Mouse (Mus musculus): ENCODE measurements around the gene Ank. TPM values are rescaled to one million over a fixed set of nuclear protein-coding genes. Genes with fewer than 3 reads are reported as not detected.
"Not testable (repeated sequence)": the region's sequence is repeated elsewhere in the genome, so short reads cannot be mapped to it uniquely, and the experiment has no call there.

Gene Ank
- total RNA-seq (2021), result 10 to 100 TPM; 70.2 to 74.8 TPM

DNA sequence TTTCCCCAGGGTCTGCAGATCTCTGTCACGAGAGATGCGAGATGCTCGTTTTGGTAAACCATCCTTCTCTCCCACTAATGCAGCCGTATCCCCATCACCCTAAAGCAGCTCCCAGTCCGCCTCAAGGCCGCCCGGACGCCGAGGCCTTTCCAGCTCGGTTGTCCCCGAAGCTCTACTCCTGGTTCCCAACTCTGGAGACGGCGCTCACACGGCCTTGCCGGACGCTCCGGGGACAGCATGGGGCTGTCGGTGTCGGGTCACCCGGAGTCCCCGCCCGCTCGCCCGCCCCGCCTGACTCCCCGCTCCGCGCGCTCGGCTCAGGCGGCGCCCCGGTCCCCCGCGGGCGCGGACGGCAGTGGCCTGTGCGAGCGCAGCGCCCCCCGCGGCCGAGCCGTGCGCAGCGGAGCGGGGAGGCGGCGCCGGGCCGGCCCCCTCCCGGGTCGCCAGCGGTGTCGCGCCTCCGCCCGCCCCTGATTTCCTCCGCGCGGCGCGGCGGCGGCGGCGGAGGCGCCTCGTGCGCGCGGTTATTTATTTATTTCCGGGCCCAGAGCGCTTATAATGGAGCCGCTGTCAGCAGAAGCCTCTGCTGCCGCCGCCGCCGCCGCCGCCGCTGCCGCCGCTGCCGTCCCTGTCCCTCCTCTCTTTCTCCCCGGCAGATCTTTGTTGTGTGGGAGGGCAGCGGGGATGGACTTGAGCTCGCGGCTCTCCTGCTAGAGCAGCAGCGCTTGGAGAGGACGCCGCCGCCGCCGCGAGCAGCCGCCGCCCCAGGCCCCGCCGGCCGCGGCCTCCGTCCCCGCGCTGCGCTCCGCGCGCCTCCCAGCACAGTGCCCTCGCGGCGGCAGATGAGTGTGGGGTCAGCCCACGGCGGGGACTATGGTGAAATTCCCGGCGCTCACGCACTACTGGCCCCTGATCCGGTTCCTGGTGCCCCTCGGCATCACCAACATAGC, at the start of gene Ank:
Ank (plus strand) TSS at position 547 of the 950 bp plus-strand sequence.
- DNase-seq, result peak; percentile 89

DNA sequence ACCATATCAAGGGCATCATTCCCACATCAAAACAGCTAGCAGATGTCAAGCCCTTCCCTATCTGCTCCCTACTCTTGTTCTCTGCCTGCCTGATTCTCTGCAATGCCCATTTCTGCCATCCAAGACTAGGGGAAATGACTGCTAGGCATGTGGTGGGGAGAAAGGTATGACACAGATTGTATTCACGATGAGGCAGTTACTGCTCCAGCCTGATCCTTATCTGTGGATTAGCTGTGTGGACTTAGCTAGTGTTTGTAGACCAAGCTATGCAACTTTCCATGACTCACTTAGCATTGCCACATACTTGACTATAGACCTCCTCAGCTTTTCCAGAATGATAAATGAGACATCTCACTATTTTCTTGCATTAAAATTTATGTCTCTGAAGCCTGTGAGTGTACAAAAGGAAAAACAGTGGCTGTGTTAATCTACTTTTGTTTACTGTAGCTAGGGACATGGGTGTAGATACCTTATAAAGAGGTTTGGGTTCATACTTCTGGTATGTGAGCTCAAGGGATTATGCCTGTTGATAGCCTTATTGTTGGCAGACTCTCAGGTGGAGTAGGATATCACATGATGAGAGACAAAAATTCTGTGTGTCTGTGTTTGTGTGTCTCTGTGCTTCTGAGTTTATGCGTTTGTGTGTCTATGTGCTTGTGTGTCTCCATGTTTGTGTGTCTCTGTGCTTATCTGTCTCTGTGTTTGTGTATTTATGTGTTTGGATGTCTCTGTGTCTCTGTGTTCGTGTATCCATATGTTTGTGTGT, 47.7 kb upstream of the Ank start:
- DNase-seq, result no peak

DNA sequence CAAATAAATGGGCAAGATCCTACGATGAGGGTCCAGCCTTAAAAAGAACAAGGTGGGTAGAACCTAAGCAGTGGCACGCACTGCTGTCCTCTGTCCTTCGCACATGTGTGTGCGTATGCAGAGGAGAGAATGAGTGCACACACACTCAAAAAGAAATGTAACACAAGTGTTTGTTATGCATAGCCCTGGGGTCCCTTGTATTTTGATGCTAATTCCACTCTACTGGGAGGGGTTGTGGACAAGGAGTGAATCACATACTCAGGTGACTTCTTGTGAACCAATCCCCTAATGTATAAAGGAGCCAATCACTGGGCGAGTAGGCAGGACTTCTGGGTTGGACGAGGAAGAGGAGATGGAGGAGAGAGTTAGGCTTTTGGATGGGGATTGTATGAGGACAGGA, 44.9 kb upstream of the Ank start:
- no peak for DNase-seq

GRCm38 (mm10) chr15:27427581-27427980, 38.9 kb upstream of the Ank start:
- DNase-seq, result no peak

- no peak for DNase-seq
Measured at GRCm38 (mm10) chr15:27430241-27430640, 36.2 kb upstream of the Ank start.

DNA sequence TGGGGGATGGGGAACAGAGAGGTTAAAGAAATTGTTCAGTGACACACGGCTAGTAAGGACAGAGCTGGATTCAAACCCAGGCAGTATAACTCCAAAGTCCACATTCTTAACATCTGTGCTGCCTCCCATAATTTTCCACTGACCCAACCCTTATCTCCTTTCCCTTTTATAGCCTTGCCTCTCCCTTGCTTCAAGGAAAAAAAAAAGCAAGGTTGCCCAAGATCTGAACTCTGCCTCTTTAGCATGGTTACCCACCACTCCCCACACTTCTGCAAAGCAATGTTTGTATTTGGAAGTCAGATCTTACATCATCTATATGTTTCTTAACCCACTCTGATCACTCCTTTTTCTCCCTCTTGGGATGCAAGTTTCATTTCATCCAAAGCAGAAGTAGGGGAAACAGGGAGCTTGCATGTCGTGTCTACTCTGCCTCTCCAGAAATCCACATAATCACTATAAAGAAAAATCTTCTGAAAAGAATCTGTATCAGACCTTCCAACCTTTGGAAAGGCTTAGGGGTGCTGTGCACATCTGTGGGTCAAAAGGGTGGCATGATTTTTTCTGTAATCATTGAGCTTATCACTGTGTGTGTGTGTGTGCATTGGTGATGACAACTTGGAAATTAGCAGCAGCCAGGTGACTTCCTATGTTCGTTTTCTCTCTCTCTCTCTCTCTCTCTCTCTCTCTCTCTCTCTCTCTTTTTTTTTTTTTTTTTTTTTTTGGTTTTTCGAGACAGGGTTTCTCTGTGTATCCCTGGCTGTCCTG, 33.4 kb upstream of the Ank start:
- DNase-seq, result no peak

GRCm38 (mm10) chr15:27435409-27435808, 31.1 kb upstream of the Ank start:
- no peak for DNase-seq

GRCm38 (mm10) chr15:27436194-27436593, 30.3 kb upstream of the Ank start:
- DNase-seq, result no peak

- no peak for DNase-seq
Measured at GRCm38 (mm10) chr15:27441053-27441452, 25.4 kb upstream of the Ank start.

- DNase-seq, result no peak
Measured at GRCm38 (mm10) chr15:27441529-27441928, 24.9 kb upstream of the Ank start.

DNA sequence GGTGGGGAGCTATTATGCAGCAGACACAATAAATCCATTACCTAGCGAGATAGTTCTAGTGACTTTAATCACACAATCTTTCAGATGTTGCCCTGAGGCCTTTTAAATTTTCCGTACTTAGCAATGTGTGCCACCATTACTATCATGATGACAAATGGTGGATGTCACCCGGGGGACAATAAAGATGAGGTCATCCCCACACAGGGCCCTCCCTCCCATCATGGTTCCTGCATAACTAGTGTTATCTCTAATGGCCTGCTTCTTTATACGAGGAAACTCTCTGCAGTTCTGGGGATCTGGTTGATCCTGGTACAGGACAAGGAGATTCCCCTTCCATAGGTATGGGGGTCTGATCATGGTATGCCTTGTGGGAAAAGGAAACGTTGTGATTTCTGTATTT, 24.5 kb upstream of the Ank start:
- DNase-seq, result no peak

DNA sequence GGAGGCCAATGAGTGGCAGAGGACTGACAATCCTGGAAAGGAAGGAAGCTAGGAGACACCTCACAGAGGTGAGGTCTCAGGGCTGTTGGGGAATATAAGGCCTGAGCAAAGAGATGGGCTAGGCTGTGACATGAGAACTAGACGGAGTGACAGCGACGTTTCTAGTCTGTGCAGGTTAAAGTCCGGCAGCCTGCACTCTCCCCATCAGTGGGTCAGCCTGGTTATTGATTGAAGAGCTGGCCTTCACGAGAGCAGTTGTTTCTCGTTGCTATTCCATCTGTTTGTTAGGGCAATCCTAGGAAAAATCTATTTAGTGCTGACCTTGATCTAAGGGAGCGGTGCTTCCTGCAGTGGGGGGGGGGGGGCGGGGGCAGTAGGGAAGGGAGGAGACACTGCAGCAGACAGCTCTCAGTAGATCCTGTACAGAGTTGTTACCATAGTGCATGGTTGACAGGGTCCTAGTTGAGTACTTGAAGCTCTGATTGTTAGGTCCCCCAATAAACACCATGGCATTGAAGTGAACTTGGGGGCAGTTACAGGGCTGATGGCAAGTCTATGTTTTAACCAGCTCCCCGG, 21.6 kb upstream of the Ank start:
- no peak for DNase-seq

DNA sequence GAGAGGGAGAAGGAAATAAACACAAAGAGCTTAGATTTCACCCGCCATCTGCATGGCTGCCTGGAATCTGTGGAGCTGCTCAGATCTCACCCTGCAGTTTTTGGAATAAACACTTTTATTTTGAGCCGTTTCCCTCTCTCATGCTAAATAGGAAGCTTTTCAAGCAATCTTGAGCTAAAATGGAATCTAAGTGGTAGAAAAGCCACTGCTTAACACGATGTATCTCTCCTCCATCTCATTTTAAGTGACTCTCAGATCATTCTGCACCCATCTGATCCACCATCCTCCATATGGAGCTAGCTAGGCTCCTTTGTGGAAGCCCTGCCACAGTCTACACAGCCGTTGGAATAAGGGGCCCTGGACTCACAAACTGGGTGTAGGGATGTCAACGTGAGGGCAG, 15.8 kb upstream of the Ank start:
- DNase-seq, result no peak

GRCm38 (mm10) chr15:27451760-27452159, 14.7 kb upstream of the Ank start:
- DNase-seq, result no peak

GRCm38 (mm10) chr15:27452496-27452895, 14.0 kb upstream of the Ank start:
- DNase-seq, result no peak

DNA sequence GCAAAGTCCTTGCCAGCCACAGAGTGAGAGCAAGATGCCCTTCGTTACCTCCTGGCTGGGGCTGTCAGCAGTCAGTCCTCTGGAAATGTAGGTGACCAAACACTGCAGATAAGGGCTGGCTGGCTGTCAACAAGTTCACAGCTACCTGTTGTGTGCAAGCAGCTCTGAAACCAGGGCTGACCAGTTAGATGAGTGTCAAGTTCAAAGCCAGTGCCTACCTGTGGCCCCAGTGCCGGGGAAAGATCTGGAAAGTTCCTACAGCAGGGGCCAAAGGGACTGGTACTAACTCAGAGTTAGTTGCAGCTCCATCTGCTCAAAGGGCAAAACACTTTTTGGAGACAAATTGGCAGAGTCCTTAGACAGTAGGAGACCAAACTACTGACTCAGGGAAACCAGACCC, 9.5 kb upstream of the Ank start:
- DNase-seq, result no peak

GRCm38 (mm10) chr15:27459781-27460180, 6.7 kb upstream of the Ank start:
- not testable (repeated sequence) for DNase-seq

GRCm38 (mm10) chr15:27461336-27462245, 4.9 kb upstream of the Ank start:
- DNase-seq, result no peak

GRCm38 (mm10) chr15:27463876-27464275, 2.6 kb upstream of the Ank start:
- DNase-seq, result no peak

GRCm38 (mm10) chr15:27465391-27466005, 979 bp upstream of the Ank start:
- DNase-seq, result peak; percentile 20

DNA sequence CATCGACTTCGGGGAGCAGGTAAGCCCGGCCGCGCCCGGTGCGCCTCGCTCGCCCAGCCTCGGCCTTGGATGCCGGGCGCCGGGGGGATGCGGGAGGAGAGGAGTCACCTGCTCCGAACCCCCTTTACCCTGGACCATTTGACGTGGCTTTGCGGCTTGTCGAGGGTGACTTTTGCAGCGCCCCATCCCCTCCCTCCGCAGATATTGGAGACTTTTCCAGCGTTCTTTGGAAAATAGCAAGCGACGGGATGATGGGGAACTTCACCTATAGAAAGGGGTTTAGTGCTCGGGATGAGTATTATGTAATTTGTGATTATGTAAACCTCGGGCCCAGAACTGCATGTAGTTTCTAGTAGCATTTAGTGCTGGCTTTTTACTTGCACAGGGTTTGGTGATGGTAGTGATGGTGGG, 609 bp downstream of the Ank start:
- no peak for DNase-seq

All from heart, postnatal 4 days (tissue).